Mouse (Mus musculus) lung, postnatal 0 days (tissue): ENCODE data around the gene Slc50a1.

Experiments
- CTCF ChIP-seq: IDR thresholded peaks from 2 replicates; pipeline ENCODE4 v1.5.1; 2016; ENCODE audit warnings: antibody characterized with exemption, mild to moderate bottlenecking
- EP300 ChIP-seq: IDR thresholded peaks from 2 replicates; pipeline ENCODE4 v1.6.1; 2016; ENCODE audit warnings: antibody characterized with exemption, mild to moderate bottlenecking, control low read depth

DNA sequence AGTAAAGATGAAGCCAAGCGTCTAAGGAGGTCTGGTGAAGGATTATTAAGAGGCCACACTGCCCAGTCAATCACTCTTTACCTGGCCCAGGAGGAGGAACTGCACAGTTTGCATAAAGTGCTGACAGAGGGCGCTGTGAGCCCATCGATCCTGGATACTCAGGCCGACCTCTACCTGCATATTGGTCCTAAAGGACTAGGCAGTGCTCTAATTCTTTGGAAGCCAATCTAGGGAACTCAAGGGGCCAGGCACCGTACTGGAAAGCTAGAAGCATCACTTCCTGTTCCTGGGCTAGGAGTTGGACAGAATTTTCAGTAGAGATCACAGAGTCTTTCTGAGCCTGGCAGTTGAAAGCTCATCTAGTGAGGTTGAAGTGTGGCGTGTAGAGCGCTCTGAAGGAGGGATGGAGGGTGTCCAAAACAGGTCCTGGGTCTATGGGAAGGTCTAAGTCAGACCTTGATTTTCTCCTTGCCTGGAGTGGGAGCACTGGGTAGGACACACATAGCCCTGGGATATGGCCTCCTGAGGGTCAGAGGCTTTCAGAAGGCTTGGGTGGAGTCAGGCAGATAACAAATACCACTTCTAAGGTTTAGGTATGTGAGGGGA is 19.8 kb downstream of the Slc50a1 start:
- peak; percentile 87 for TF ChIP-seq CTCF
- TF ChIP-seq EP300, result peak; percentile 19; the same call in 1 of the 2 replicates
